In the genomic region with DNA sequence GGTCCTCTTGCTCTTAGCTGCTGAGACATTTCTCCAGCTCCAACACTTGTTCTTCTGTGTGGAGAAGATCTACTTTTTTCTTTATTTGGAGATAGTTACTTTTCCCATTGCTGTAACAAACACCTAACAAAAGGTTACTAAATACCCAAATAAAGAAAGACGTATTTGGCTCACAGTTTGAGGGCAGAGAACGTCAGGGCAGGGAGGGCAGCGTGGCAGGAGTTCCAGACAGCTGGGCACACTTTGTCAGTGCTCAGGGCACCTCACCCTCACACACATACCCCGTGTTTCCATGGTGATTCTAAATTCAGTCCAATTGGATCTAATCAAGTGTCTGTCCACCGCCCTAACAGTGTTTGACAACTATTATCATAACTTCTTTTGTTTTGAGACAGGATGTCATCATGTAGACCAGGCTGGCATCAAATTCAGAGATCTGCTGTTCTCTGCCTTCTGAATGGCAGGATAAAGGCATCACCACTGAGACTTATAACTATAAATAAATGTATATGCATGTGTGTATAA, we compare ENCODE assay signal across 25 mouse cellular contexts. TPM values are rescaled to one million over a fixed set of nuclear protein-coding genes. Genes with fewer than 3 reads are reported as not detected.
DNase-seq lines count a peak whose midpoint lies in the region; ATAC-seq and TF ChIP-seq lines count a peak whose summit lies in the region.
"Had no signal": no experiment of that assay in that cellular context is flagged by ENCODE, and none has a peak within 500 bp of the region (broad histone marks: within the 10 kb centered on the region; RNA-seq: fewer than 3 reads in every experiment).

No protein-coding gene starts in this region.

- ATAC-seq in midbrain, embryonic 11.5 days (ENCODE audit: low FRiP score): no peak
- no peak for ATAC-seq in inflammation-experienced regulatory T-cells, adult 6 months
- ATAC-seq: CD4-positive, CD25-positive, alpha-beta regulatory T cell, adult 4 months; forebrain, embryonic 15.5 days had no signal

- H3K36me3 ChIP-seq in midbrain, embryonic 11.5 days (ENCODE audit: control insufficient read depth, insufficient read depth, low read length): no peaks in the 10 kb centered on the region
- no peaks in the 10 kb centered on the region for H3K36me3 ChIP-seq in midbrain, embryonic 10.5 days
- no peaks in the 10 kb centered on the region for H3K36me3 ChIP-seq in myocyte (ENCODE audit: control insufficient read depth, insufficient read depth)
- H3K36me3 ChIP-seq: embryonic facial prominence, embryonic 10.5 days; embryonic facial prominence, embryonic 13.5 days; forebrain, embryonic 12.5 days; forebrain, embryonic 15.5 days; heart, embryonic 10.5 days; heart, embryonic 13.5 days; hindbrain, embryonic 12.5 days; hindbrain, embryonic 15.5 days had no signal

- H3K9ac ChIP-seq in midbrain, embryonic 11.5 days (ENCODE audit: low read length): no peak overlapping the region
- H3K9ac ChIP-seq: embryonic facial prominence, embryonic 13.5 days; forebrain, embryonic 12.5 days; forebrain, embryonic 15.5 days; heart, embryonic 13.5 days; hindbrain, embryonic 12.5 days; hindbrain, embryonic 15.5 days had no signal

- no peak overlapping the region for H3ac ChIP-seq in myocyte (ENCODE audit: control insufficient read depth, insufficient read length)

- DNase-seq in heart, adult 11 months: peak; percentile 85
- DNase-seq in heart, postnatal 25 days (ENCODE audit: low spot score): no peak
- peak; percentile 68 for DNase-seq in midbrain, embryonic 11.5 days (ENCODE audit: low spot score, missing footprints)
- no peak for DNase-seq in midbrain, embryonic 10.5 days (ENCODE audit: low spot score)
- DNase-seq: adrenal gland, adult 2 months; adrenal gland, postnatal 14 days; cerebellum, adult 2 months; cerebellum, postnatal 10 days; cerebellum, postnatal 36 days; embryo, embryonic 11 days; gastrocnemius, postnatal 25 days; heart, adult 2 months; heart, postnatal 14 days had no signal

- WGBS in midbrain, embryonic 11.5 days: 72% methylated on average over 5 of the region's 5 CpGs
- 80% methylated on average over 5 of the region's 5 CpGs for WGBS in midbrain, embryonic 10.5 days

- H3K27ac ChIP-seq in midbrain, embryonic 11.5 days (ENCODE audit: low read depth, low read length): no peak overlapping the region
- H3K27ac ChIP-seq in midbrain, embryonic 10.5 days (replicated peaks): no peak overlapping the region
- H3K27ac ChIP-seq: embryonic facial prominence, embryonic 13.5 days; forebrain, embryonic 12.5 days; heart, embryonic 10.5 days; hindbrain, embryonic 12.5 days had no signal

- no peak overlapping the region for H3K4me3 ChIP-seq in midbrain, embryonic 11.5 days (ENCODE audit: low read depth, low read length)
- H3K4me3 ChIP-seq in midbrain, embryonic 10.5 days: no peak overlapping the region
- H3K4me3 ChIP-seq in myocyte: no peak overlapping the region
- H3K4me3 ChIP-seq: embryonic facial prominence, embryonic 10.5 days; embryonic facial prominence, embryonic 13.5 days; erythroblast, embryonic 14.5 days; forebrain, embryonic 12.5 days; forebrain, embryonic 15.5 days; heart, adult 2 months; heart, embryonic 10.5 days; heart, embryonic 13.5 days; hindbrain, embryonic 12.5 days; hindbrain, embryonic 15.5 days had no signal

- no peaks in the 10 kb centered on the region for H3K27me3 ChIP-seq in midbrain, embryonic 11.5 days (ENCODE audit: control insufficient read depth, insufficient read depth, low read length)
- H3K27me3 ChIP-seq in midbrain, embryonic 10.5 days (ENCODE audit: low read depth, poor library complexity, severe bottlenecking): no peaks in the 10 kb centered on the region
- H3K27me3 ChIP-seq in myocyte (ENCODE audit: control insufficient read depth, insufficient read depth, insufficient read length): no peaks in the 10 kb centered on the region
- H3K27me3 ChIP-seq: embryonic facial prominence, embryonic 13.5 days; forebrain, embryonic 12.5 days; forebrain, embryonic 15.5 days; heart, embryonic 13.5 days; hindbrain, embryonic 12.5 days; hindbrain, embryonic 15.5 days had no signal

- intact Hi-C loops in heart, postnatal 25 days (cut with DNase I): loop anchor here (1.0 to 10.0 kb wide), 7 partner anchors 62 to 545 kb away; a partner anchor contains a TSS

- H3K79me2 ChIP-seq in myocyte (ENCODE audit: control insufficient read depth, insufficient read depth): peaks cover 21% of the 10 kb centered on the region

- peaks cover 9% of the 10 kb centered on the region for H3K4me1 ChIP-seq in midbrain, embryonic 11.5 days (ENCODE audit: control insufficient read depth, insufficient read depth, low read length)
- peaks cover 31% of the 10 kb centered on the region for H3K4me1 ChIP-seq in midbrain, embryonic 10.5 days

- no peak for TF ChIP-seq POLR2A in myocyte (IDR thresholded peaks at IDR 0.05; ENCODE audit: insufficient read length, low read depth)

- H3K9me3 ChIP-seq in midbrain, embryonic 11.5 days (ENCODE audit: control insufficient read depth, low read length): no peaks in the 10 kb centered on the region
- H3K9me3 ChIP-seq in midbrain, embryonic 10.5 days (replicated peaks): no peaks in the 10 kb centered on the region
- H3K9me3 ChIP-seq: embryonic facial prominence, embryonic 10.5 days; embryonic facial prominence, embryonic 13.5 days; forebrain, embryonic 12.5 days; forebrain, embryonic 15.5 days; heart, embryonic 10.5 days; heart, embryonic 13.5 days; hindbrain, embryonic 12.5 days; hindbrain, embryonic 15.5 days had no signal

- no peak overlapping the region for H3K4me2 ChIP-seq in midbrain, embryonic 11.5 days
- H3K4me2 ChIP-seq in myocyte (ENCODE audit: low read depth): peak overlapping the region; percentile 69
- H3K4me2 ChIP-seq: embryonic facial prominence, embryonic 13.5 days; forebrain, embryonic 12.5 days; forebrain, embryonic 15.5 days; heart, embryonic 13.5 days; hindbrain, embryonic 12.5 days; hindbrain, embryonic 15.5 days had no signal

TF ChIP-seq in myocyte, 11 proteins besides CTCF, POLR2A, EP300 and RAD21:
- TF ChIP-seq SRF (IDR thresholded peaks at IDR 0.05; ENCODE audit: control insufficient read depth, insufficient read length, low read depth) (no peak), REST (IDR thresholded peaks at IDR 0.05; ENCODE audit: insufficient read depth, insufficient read length) (no peak), MYOD1 (IDR thresholded peaks at IDR 0.05; ENCODE audit: control insufficient read depth in 1 of 3, insufficient read length in 2 of 3, low read depth in 2 of 3) (peak in 1 of 3 experiments; percentile 19)
TF ChIP-seq in myocyte: peak in this region for 1.

RNA-seq across cellular contexts. Expression of a gene that starts 1.7 kb away (rescaled TPM):
- total RNA-seq in heart, postnatal 25 days (2021): 10 to 100 TPM; 15.9 to 19.0 TPM
- polyA plus RNA-seq in midbrain, embryonic 11.5 days (2014; fragmentation: Nextera tagmentation; extraction: Ambion mirVana): 6.2 and 6.8 TPM in 2 replicates
- polyA plus RNA-seq in midbrain, embryonic 10.5 days (2016; fragmentation: Nextera tagmentation; extraction: Ambion mirVana): 4.8 and 5.0 TPM in 2 replicates
- 7.9 TPM for polyA plus RNA-seq in myocyte (2012; fragmentation: generic; extraction: Trizol)
- 1 to 10 TPM; 4.4 to 7.8 (median 7.6) TPM for polyA plus RNA-seq in inflammation-experienced regulatory T-cells, adult 6 months (2017; shearing (Covaris generic))

Comparison
In these comparisons a context has a peak if more than half of its experiments do, and no peak if none do; other contexts are left out.
1. DNase-seq: peak in heart, adult 11 months (single experiment) and midbrain, embryonic 11.5 days (single experiment); none in heart, postnatal 25 days (single experiment) and midbrain, embryonic 10.5 days (single experiment).